Mouse (Mus musculus) CH12.LX (cell line): ENCODE measurements around the gene Mturn. TPM values are rescaled to one million over a fixed set of nuclear protein-coding genes. Genes with fewer than 3 reads are reported as not detected.

Experiments
- DNase-seq: peaks from one replicate; pipeline ENCODE4 v3.0.0-alpha.2; 2013; ENCODE audit errors: extremely low read depth
- H3K27ac ChIP-seq: 2 replicates; pipeline ENCODE4 v1.5.1; 2012; ENCODE audit warnings: low read depth, mild to moderate bottlenecking, control low read depth, moderate library complexity; ENCODE audit not compliant: insufficient read depth
- H3K27me3 ChIP-seq: replicated peaks from 2 replicates; pipeline ENCODE3; 2012; ENCODE audit warnings: inconsistent platforms
- H3K36me3 ChIP-seq, 2 experiments: replicated peaks in 1 of 2; 2 replicates each; pipeline versions ENCODE3 to v1.6.1; 2012; ENCODE audit warnings: inconsistent platforms in 1 of 2, low read length in 1 of 2, mild to moderate bottlenecking in 1 of 2, mixed read lengths in 1 of 2, moderate library complexity in 1 of 2; ENCODE audit not compliant: control insufficient read depth in 1 of 2, insufficient read depth in 1 of 2
- H3K4me1 ChIP-seq, 2 experiments: 2 replicates each; pipeline ENCODE4 v1.6.1; 2012; ENCODE audit warnings: inconsistent platforms in 1 of 2, moderate library complexity in 1 of 2; ENCODE audit not compliant: insufficient read depth in 2 of 2, control insufficient read depth in 1 of 2
- H3K4me2 ChIP-seq: 2 replicates; pipeline ENCODE4 v1.6.1; 2012; ENCODE audit warnings: low read depth, mild to moderate bottlenecking, control low read depth; ENCODE audit not compliant: poor library complexity, insufficient read depth, severe bottlenecking
- H3K4me3 ChIP-seq, 3 experiments: fragments of 150-350 bp in 1 of 3; sonication (generic) in 1 of 3; replicated peaks in 1 of 3; 2 replicates each; pipeline versions ENCODE3 to v1.5.1; 2011 to 2012; ENCODE audit warnings: low read depth in 2 of 3, low read length in 2 of 3, mild to moderate bottlenecking in 2 of 3, moderate library complexity in 2 of 3, control low read depth in 1 of 3, improper control_type of control experiment in 1 of 3, inconsistent platforms in 1 of 3, mixed read lengths in 1 of 3; ENCODE audit not compliant: poor library complexity in 1 of 3
- H3K79me2 ChIP-seq: replicated peaks from 2 replicates; pipeline ENCODE4 v1.6.1; 2012; ENCODE audit warnings: mild to moderate bottlenecking, moderate library complexity; ENCODE audit not compliant: control insufficient read depth, poor library complexity, insufficient read depth, severe bottlenecking; ENCODE audit errors: extremely low read depth
- H3K9ac ChIP-seq: 2 replicates; pipeline ENCODE4 v1.6.1; 2012; ENCODE audit warnings: low read depth, mild to moderate bottlenecking, control low read depth, moderate library complexity; ENCODE audit not compliant: insufficient read depth
- H3K9me3 ChIP-seq: replicated peaks from 2 replicates; pipeline ENCODE3; 2012; ENCODE audit warnings: low read length, inconsistent platforms, mixed read lengths
- BHLHE40 ChIP-seq: IDR thresholded peaks from 2 replicates; pipeline ENCODE4 v1.6.1; 2011; ENCODE audit warnings: mild to moderate bottlenecking, low read depth, low read length, improper control_type of control experiment
- CHD1 ChIP-seq: IDR thresholded peaks from 2 replicates; pipeline ENCODE4 v1.6.1; 2012; ENCODE audit warnings: low read depth, low read length, improper control_type of control experiment, inconsistent platforms
- CHD2 ChIP-seq: IDR thresholded peaks from 2 replicates; pipeline ENCODE4 v1.6.1; 2011; ENCODE audit warnings: low read length, improper control_type of control experiment
- CTCF ChIP-seq, 2 experiments: IDR thresholded peaks in 1 of 2; conservative IDR thresholded peaks in 1 of 2; 2 replicates each; pipeline ENCODE4 v1.5.1; 2011 to 2012; ENCODE audit warnings: low read depth in 2 of 2, low read length in 2 of 2, improper control_type of control experiment in 1 of 2, inconsistent platforms in 1 of 2, mild to moderate bottlenecking in 1 of 2, moderate library complexity in 1 of 2
- ELF1 ChIP-seq: IDR thresholded peaks from 2 replicates; pipeline ENCODE4 v1.6.1; 2014; ENCODE audit warnings: low read depth, mild to moderate bottlenecking, inconsistent platforms, low read length, improper control_type of control experiment
- GABPA ChIP-seq: IDR thresholded peaks from 2 replicates; pipeline ENCODE4 v1.6.1; 2012; ENCODE audit warnings: low read depth, low read length, improper control_type of control experiment, inconsistent platforms; ENCODE audit not compliant: insufficient replicate concordance
- HCFC1 ChIP-seq: IDR thresholded peaks from 2 replicates; pipeline ENCODE4 v1.6.1; 2012; ENCODE audit warnings: low read depth, mild to moderate bottlenecking, inconsistent platforms, low read length, improper control_type of control experiment
- KAT2A ChIP-seq: IDR thresholded peaks from 2 replicates; pipeline ENCODE4 v1.6.1; 2012; ENCODE audit warnings: low read length, improper control_type of control experiment, inconsistent platforms; ENCODE audit not compliant: insufficient replicate concordance
- MXI1 ChIP-seq: IDR thresholded peaks from 2 replicates; pipeline ENCODE4 v1.6.1; 2011; ENCODE audit warnings: mild to moderate bottlenecking, low read depth, low read length, improper control_type of control experiment
- MYC ChIP-seq: IDR thresholded peaks from 2 replicates; pipeline ENCODE4 v1.6.1; 2011; ENCODE audit warnings: low read depth, mild to moderate bottlenecking, improper control_type of control experiment, low read length
- POLR2A ChIP-seq: IDR thresholded peaks from 2 replicates; pipeline ENCODE4 v1.6.1; 2011; ENCODE audit warnings: low read depth, mild to moderate bottlenecking, improper control_type of control experiment, low read length
- RCOR1 ChIP-seq: conservative IDR thresholded peaks from 2 replicates; pipeline ENCODE4 v1.6.1; 2012; ENCODE audit warnings: low read depth, mild to moderate bottlenecking, inconsistent platforms, low read length, improper control_type of control experiment
- SMC3 ChIP-seq: IDR thresholded peaks from 2 replicates; pipeline ENCODE4 v1.6.1; 2011; ENCODE audit warnings: low read depth, low read length, improper control_type of control experiment
- UBTF ChIP-seq: IDR thresholded peaks from 2 replicates; pipeline ENCODE4 v1.6.1; 2012; ENCODE audit warnings: low read depth, mild to moderate bottlenecking, inconsistent platforms, low read length, improper control_type of control experiment, moderate library complexity
- USF1 ChIP-seq: IDR thresholded peaks from 2 replicates; pipeline ENCODE4 v1.6.1; 2014; ENCODE audit warnings: low read depth, mild to moderate bottlenecking, inconsistent platforms, low read length, improper control_type of control experiment
- ZKSCAN1 ChIP-seq: IDR thresholded peaks from 2 replicates; pipeline ENCODE4 v1.6.1; 2012; ENCODE audit warnings: low read depth, inconsistent platforms, low read length, improper control_type of control experiment, borderline replicate concordance
- ZNF384 ChIP-seq: IDR thresholded peaks from 2 replicates; pipeline ENCODE4 v1.6.1; 2012; ENCODE audit warnings: low read depth, low read length, improper control_type of control experiment, inconsistent platforms
- dilution Hi-C: fragments of 300-500 bp; cut with MboI; formaldehyde crosslinking; loops from 2 replicates; pipeline ENCODE4 v1.14.3; 2020; ENCODE audit warnings: low sequenced_read_pairs; ENCODE audit not compliant: extremely low pct_unique_long_range_greater_than_20kb, extremely low pct_ligation_motif_present
- in situ Hi-C: fragments of 300-500 bp; cut with MboI; formaldehyde crosslinking; loops from 3 replicates; pipeline ENCODE4 v1.14.3; 2019; ENCODE audit warnings: low sequenced_read_pairs, low pct_ligation_motif_present, low pct_unique_long_range_greater_than_20kb, mixed read lengths
- polyA plus RNA-seq: library from polyadenylated mRNA; unstranded; fragments of >175 nt; gene quantifications from 2 replicates; pipeline ENCODE4 v1.2.1, GENCODE M21; 2012; ENCODE audit warnings: low read depth; ENCODE audit not compliant: insufficient read length
- total RNA-seq, 2 experiments: library from RNA; depleted of rRNA; stranded (reverse); fragments of 300-350 nt in 1 of 2; fragments of >200 nt in 1 of 2; gene quantifications; 2 replicates each; pipeline ENCODE4 v1.2.3; 2012 to 2014

Gene Mturn
- total and polyA plus RNA-seq, 3 experiments, result 0.06 to 0.25 (median 0.20) TPM

GRCm38 (mm10) chr6:54729451-54730105 lies 48.2 kb downstream of the Mturn start:
- Histone ChIP-seq H3K27ac (no peak overlapping the region), H3K9me3 (no peaks in the 10 kb centered on the region), H3K36me3 (no peaks in the 10 kb centered on the region), H3K79me2 (no peaks in the 10 kb centered on the region), H3K27me3 (no peaks in the 10 kb centered on the region), H3K4me1 (peaks cover 0 to 23% of the 10 kb centered on the region in 2 experiments; a peak in 2 of 4 replicates), H3K9ac (no peak overlapping the region), H3K4me2 (no peak overlapping the region), H3K4me3 (no peak overlapping the region)
- TF ChIP-seq CHD1 (no peak), ZNF384 (peak; percentile 77), USF1 (no peak), MYC (no peak)
- dilution Hi-C loops (no loop called here), in situ Hi-C loops (no loop called here)
- no peak for DNase-seq

- Histone ChIP-seq H3K27me3 (no peaks in the 10 kb centered on the region), H3K4me1 (peaks cover 5 to 35% of the 10 kb centered on the region in 2 experiments; a peak in 3 of 4 replicates), H3K4me2 (no peak overlapping the region), H3K9ac (no peak overlapping the region), H3K27ac (no peak overlapping the region), H3K36me3 (no peaks in the 10 kb centered on the region), H3K79me2 (no peaks in the 10 kb centered on the region), H3K9me3 (no peaks in the 10 kb centered on the region), H3K4me3 (no peak overlapping the region)
- dilution Hi-C loops, result no loop called here
- in situ Hi-C loops, result no loop called here
- DNase-seq, result no peak
- TF ChIP-seq BHLHE40, result no peak
- no peak for TF ChIP-seq ZKSCAN1
- no peak for TF ChIP-seq UBTF
- no peak for TF ChIP-seq HCFC1
- TF ChIP-seq CTCF (conservative IDR thresholded peaks at IDR 0.05 in 1 of 2, IDR thresholded peaks at IDR 0.05 in 1 of 2; ENCODE audit: low read depth in 2 of 2, low read length in 2 of 2), result no peak
- TF ChIP-seq KAT2A, result no peak
- no peak for TF ChIP-seq CHD2
- no peak for TF ChIP-seq POLR2A
Measured at GRCm38 (mm10) chr6:54731726-54732125, 50.3 kb downstream of the Mturn start.

- TF ChIP-seq ZKSCAN1 (no peak), SMC3 (no peak), GABPA (no peak), HCFC1 (no peak), CHD1 (no peak), USF1 (no peak), UBTF (no peak), ELF1 (no peak), ZNF384 (no peak), RCOR1 (no peak), MXI1 (no peak)
- Histone ChIP-seq H3K36me3 (no peaks in the 10 kb centered on the region), H3K9ac (no peak overlapping the region), H3K79me2 (no peaks in the 10 kb centered on the region), H3K27me3 (no peaks in the 10 kb centered on the region), H3K4me3 (no peak overlapping the region), H3K4me2 (no peak overlapping the region), H3K9me3 (no peaks in the 10 kb centered on the region), H3K4me1 (peaks cover 12 to 45% of the 10 kb centered on the region in 2 experiments), H3K27ac (no peak overlapping the region)
- DNase-seq, result no peak
- in situ Hi-C loops, result no loop called here
- dilution Hi-C loops, result no loop called here
Measured at GRCm38 (mm10) chr6:54732721-54733120, 51.3 kb downstream of the Mturn start.
